Mouse (Mus musculus) liver, embryonic 14.5 days (tissue): ENCODE measurements around the gene Crispld2. TPM values are rescaled to one million over a fixed set of nuclear protein-coding genes. Genes with fewer than 3 reads are reported as not detected.

Source experiments
- ATAC-seq: fragments of 200-750 bp; cut with Nextera tagmentation; 2 replicates; pipeline ENCODE4 v1.8.0; 2017; ENCODE audit warnings: moderate number of reproducible peaks, mild to moderate bottlenecking, moderate library complexity; ENCODE audit not compliant: insufficient read depth
- DNase-seq, 3 experiments: peaks; one replicate each; pipeline ENCODE4 v3.0.0-alpha.2; 2012 to 2013; ENCODE audit warnings: low read depth in 3 of 3, low spot score in 3 of 3
- H3K27ac ChIP-seq: fragments of 300-500 bp; sonication (generic); 2 replicates; pipeline ENCODE4 v1.5.1; 2014; ENCODE audit warnings: moderate library complexity, mild to moderate bottlenecking, control low read depth, inconsistent platforms
- H3K27me3 ChIP-seq: fragments of 300-500 bp; sonication (generic); 2 replicates; pipeline ENCODE4 v1.6.1; 2014; ENCODE audit warnings: mild to moderate bottlenecking, low read length, moderate library complexity; ENCODE audit not compliant: control insufficient read depth, insufficient read depth
- H3K36me3 ChIP-seq: fragments of 300-500 bp; sonication (generic); replicated peaks from 2 replicates; pipeline ENCODE4 v1.6.1; 2014; ENCODE audit warnings: low read depth; ENCODE audit not compliant: control insufficient read depth, insufficient read depth
- H3K4me1 ChIP-seq, 2 experiments: fragments of 200-500 bp in 1 of 2; fragments of 300-500 bp in 1 of 2; sonication (generic) in 1 of 2; replicated peaks; 2 replicates each; pipeline ENCODE4 v1.6.1; 2012 to 2014; ENCODE audit warnings: antibody characterized with exemption in 1 of 2, inconsistent platforms in 1 of 2, low read length in 1 of 2; ENCODE audit not compliant: control insufficient read depth in 2 of 2, insufficient read depth in 2 of 2
- H3K4me2 ChIP-seq: fragments of 300-500 bp; sonication (generic); 2 replicates; pipeline ENCODE4 v1.6.1; 2014; ENCODE audit warnings: low read depth, mild to moderate bottlenecking, control low read depth, moderate library complexity
- H3K4me3 ChIP-seq, 2 experiments: fragments of 200-500 bp in 1 of 2; fragments of 300-500 bp in 1 of 2; sonication (generic) in 1 of 2; 2 replicates each; pipeline ENCODE4 v1.5.1; 2012 to 2014; ENCODE audit warnings: low read depth in 2 of 2, low read length in 2 of 2, mild to moderate bottlenecking in 2 of 2, control low read depth in 1 of 2, inconsistent platforms in 1 of 2, moderate library complexity in 1 of 2; ENCODE audit not compliant: insufficient read depth in 1 of 2
- H3K9ac ChIP-seq: fragments of 300-500 bp; sonication (generic); replicated peaks from 2 replicates; pipeline ENCODE4 v1.6.1; 2014; ENCODE audit warnings: mild to moderate bottlenecking, control low read depth, moderate library complexity
- H3K9me3 ChIP-seq: fragments of 300-500 bp; sonication (generic); 2 replicates; pipeline ENCODE4 v1.6.1; 2016; ENCODE audit warnings: low read length, mixed read lengths; ENCODE audit not compliant: control insufficient read depth
- CTCF ChIP-seq: IDR thresholded peaks from 2 replicates; pipeline ENCODE4 v1.5.1; 2016; ENCODE audit warnings: antibody characterized with exemption, low read depth, control low read depth
- EP300 ChIP-seq: IDR thresholded peaks from 2 replicates; pipeline ENCODE4 v1.6.1; 2016; ENCODE audit warnings: antibody characterized with exemption, low read depth
- WGBS: fragments of 180-500 bp; shearing (Covaris S2); extraction: QIAGEN DNeasy Blood & Tissue Kit; methylation state at CpG from one replicate; pipeline ENCODE4 v1.1.7; 2014; ENCODE audit not compliant: insufficient replicate concordance; 5-methylcytosine and 5-hydroxymethylcytosine counted together
- polyA plus RNA-seq, 2 experiments: library from polyadenylated mRNA; depleted of rRNA in 1 of 2; stranded (reverse) in 1 of 2; unstranded in 1 of 2; fragments of >200 nt; fragmentation: Nextera tagmentation in 1 of 2; extraction: Ambion mirVana in 1 of 2; gene quantifications; 2 replicates each; pipeline versions ENCODE4 v1.2.1 to v1.2.3; 2012 to 2014

Gene Crispld2
- polyA plus RNA-seq, 2 experiments, result 0.30 to 0.47 TPM

GRCm38 (mm10) chr8:120020298-120020697 lies 28.1 kb downstream of the Crispld2 start:
- no peak for ATAC-seq
- WGBS, result 44% methylated on average over 7 of the region's 7 CpGs
- H3K9ac ChIP-seq, result no peak overlapping the region
- no peak overlapping the region for H3K4me3 ChIP-seq
- H3K27me3 ChIP-seq, result no peaks in the 10 kb centered on the region
- TF ChIP-seq EP300, result no peak
- TF ChIP-seq CTCF, result no peak
- no peak overlapping the region for H3K4me2 ChIP-seq
- H3K36me3 ChIP-seq, result no peaks in the 10 kb centered on the region
- 0 out of 4 replicates have a peak, but pooled peaks cover 0 to 2% of the 10 kb centered on the region in 2 experiments for H3K4me1 ChIP-seq
- H3K27ac ChIP-seq, result no peak overlapping the region
- H3K9me3 ChIP-seq, result no peaks in the 10 kb centered on the region
- no peak for DNase-seq

- 11% methylated on average over 5 of the region's 5 CpGs for WGBS
- peaks cover 0 to 4% of the 10 kb centered on the region in 2 experiments; a peak in 1 of 4 replicates for H3K4me1 ChIP-seq
- no peak overlapping the region for H3K4me3 ChIP-seq
- H3K27me3 ChIP-seq, result no peaks in the 10 kb centered on the region
- H3K9me3 ChIP-seq, result no peaks in the 10 kb centered on the region
- no peak overlapping the region for H3K4me2 ChIP-seq
- DNase-seq (no peak), ATAC-seq (no peak)
- no peak overlapping the region for H3K27ac ChIP-seq
- no peak for TF ChIP-seq EP300
- no peak for TF ChIP-seq CTCF
- no peaks in the 10 kb centered on the region for H3K36me3 ChIP-seq
- H3K9ac ChIP-seq, result no peak overlapping the region
Measured at GRCm38 (mm10) chr8:120026199-120026598, 34.0 kb downstream of the Crispld2 start.

- ATAC-seq (no peak), DNase-seq (no peak)
- no peaks in the 10 kb centered on the region for H3K9me3 ChIP-seq
- TF ChIP-seq EP300 (no peak), CTCF (no peak)
- H3K4me2 ChIP-seq, result no peak overlapping the region
- no peaks in the 10 kb centered on the region for H3K27me3 ChIP-seq
- H3K9ac ChIP-seq, result no peak overlapping the region
- H3K27ac ChIP-seq, result no peak overlapping the region
- H3K4me1 ChIP-seq, result peaks cover 0 to 4% of the 10 kb centered on the region in 2 experiments; a peak in 1 of 4 replicates
- 41% methylated on average over 6 of the region's 6 CpGs for WGBS
- H3K36me3 ChIP-seq, result no peaks in the 10 kb centered on the region
- H3K4me3 ChIP-seq, result no peak overlapping the region
Measured at GRCm38 (mm10) chr8:120026991-120027390, 34.8 kb downstream of the Crispld2 start.

GRCm38 (mm10) chr8:120030447-120030846 lies 38.2 kb downstream of the Crispld2 start:
- Histone ChIP-seq H3K27me3 (no peaks in the 10 kb centered on the region), H3K4me3 (no peak overlapping the region), H3K4me2 (no peak overlapping the region), H3K36me3 (no peaks in the 10 kb centered on the region), H3K4me1 (peaks cover 0 to 6% of the 10 kb centered on the region in 2 experiments; a peak in 1 of 4 replicates), H3K9me3 (no peaks in the 10 kb centered on the region), H3K9ac (no peak overlapping the region), H3K27ac (no peak overlapping the region)
- DNase-seq (no peak), ATAC-seq (no peak)
- 60% methylated on average over 5 of the region's 5 CpGs for WGBS
- TF ChIP-seq EP300 (no peak), CTCF (no peak)

- DNase-seq (no peak), ATAC-seq (no peak)
- no peak for TF ChIP-seq EP300
- Histone ChIP-seq H3K4me3 (no peak overlapping the region), H3K27me3 (no peaks in the 10 kb centered on the region), H3K4me1 (0 out of 4 replicates have a peak, but pooled peaks cover 0 to 2% of the 10 kb centered on the region in 2 experiments), H3K27ac (no peak overlapping the region), H3K9me3 (no peaks in the 10 kb centered on the region), H3K9ac (no peak overlapping the region), H3K36me3 (no peaks in the 10 kb centered on the region), H3K4me2 (no peak overlapping the region)
- 65% methylated on average over 5 of the region's 5 CpGs for WGBS
Measured at GRCm38 (mm10) chr8:120032549-120033208, 40.4 kb downstream of the Crispld2 start.
